Mouse (Mus musculus) MEL (cell line): ENCODE measurements around the gene Dspp. TPM values are rescaled to one million over a fixed set of nuclear protein-coding genes. Genes with fewer than 3 reads are reported as not detected.

ENCODE experiments used
- DNase-seq: peaks from one replicate; pipeline ENCODE4 v3.0.0; 2011; ENCODE audit warnings: low read depth, low spot score
- H3K27ac ChIP-seq: 2 replicates; pipeline ENCODE4 v1.5.1; 2012; ENCODE audit warnings: low read depth, mild to moderate bottlenecking, control low read depth, low read length, moderate library complexity; ENCODE audit not compliant: control insufficient read depth
- H3K27me3 ChIP-seq, 2 experiments: fragments of 150-350 bp in 1 of 2; sonication (generic) in 1 of 2; 2 replicates each; pipeline ENCODE4 v1.6.1; 2012; ENCODE audit warnings: low read length in 2 of 2, mild to moderate bottlenecking in 2 of 2, improper control_type of control experiment in 1 of 2, moderate library complexity in 1 of 2; ENCODE audit not compliant: insufficient read depth in 2 of 2, control insufficient read depth in 1 of 2
- H3K36me3 ChIP-seq, 2 experiments: 2 replicates each; pipeline ENCODE4 v1.6.1; 2012 to 2014; ENCODE audit warnings: low read length in 2 of 2, improper control_type of control experiment in 1 of 2, inconsistent platforms in 1 of 2, mild to moderate bottlenecking in 1 of 2; ENCODE audit not compliant: insufficient read depth in 2 of 2, control insufficient read depth in 1 of 2
- H3K4me1 ChIP-seq, 2 experiments: fragments of 150-350 bp in 1 of 2; sonication (generic) in 1 of 2; 2 replicates each; pipeline ENCODE4 v1.6.1; 2012; ENCODE audit warnings: low read length in 2 of 2, improper control_type of control experiment in 1 of 2, mild to moderate bottlenecking in 1 of 2; ENCODE audit not compliant: insufficient read depth in 2 of 2, control insufficient read depth in 1 of 2
- H3K4me3 ChIP-seq, 2 experiments: fragments of 150-350 bp in 1 of 2; sonication (generic) in 1 of 2; 2 replicates each; pipeline ENCODE4 v1.5.1; 2012; ENCODE audit warnings: low read depth in 2 of 2, low read length in 2 of 2, mild to moderate bottlenecking in 2 of 2, moderate library complexity in 2 of 2, control low read depth in 1 of 2, improper control_type of control experiment in 1 of 2; ENCODE audit not compliant: control insufficient read depth in 1 of 2, insufficient read depth in 1 of 2
- H3K79me2 ChIP-seq: 2 replicates; pipeline ENCODE4 v1.6.1; 2012; ENCODE audit warnings: mild to moderate bottlenecking, low read length, moderate library complexity; ENCODE audit not compliant: control insufficient read depth, poor library complexity, insufficient read depth
- H3K9ac ChIP-seq: 2 replicates; pipeline ENCODE4 v1.6.1; 2012; ENCODE audit warnings: low read depth, mild to moderate bottlenecking, control low read depth, low read length, moderate library complexity; ENCODE audit not compliant: control insufficient read depth, poor library complexity, severe bottlenecking
- H3K9me3 ChIP-seq: fragments of 150-350 bp; sonication (generic); replicated peaks from 2 replicates; pipeline ENCODE4 v1.6.1; 2012; ENCODE audit warnings: mild to moderate bottlenecking, low read length, improper control_type of control experiment, moderate library complexity; ENCODE audit not compliant: insufficient read depth
- BHLHE40 ChIP-seq: IDR thresholded peaks from 2 replicates; pipeline ENCODE4 v1.6.1; 2012; ENCODE audit warnings: low read depth, mild to moderate bottlenecking, inconsistent platforms, low read length, improper control_type of control experiment, borderline replicate concordance
- CHD1 ChIP-seq: IDR thresholded peaks from 2 replicates; pipeline ENCODE4 v1.6.1; 2012; ENCODE audit warnings: low read depth, mild to moderate bottlenecking, inconsistent platforms, low read length, improper control_type of control experiment
- CHD2 ChIP-seq: IDR thresholded peaks from 2 replicates; pipeline ENCODE4 v1.6.1; 2011; ENCODE audit warnings: low read length, improper control_type of control experiment
- CTCF ChIP-seq, 3 experiments: IDR thresholded peaks in 2 of 3; conservative IDR thresholded peaks in 1 of 3; 2 replicates each; pipeline ENCODE4 v1.5.1; 2011 to 2012; ENCODE audit warnings: low read length in 3 of 3, low read depth in 2 of 3, mild to moderate bottlenecking in 2 of 3, improper control_type of control experiment in 1 of 3, inconsistent platforms in 1 of 3, mixed read lengths in 1 of 3, moderate library complexity in 1 of 3; ENCODE audit not compliant: control insufficient read depth in 1 of 3, insufficient read depth in 1 of 3, poor library complexity in 1 of 3, severe bottlenecking in 1 of 3
- ELF1 ChIP-seq: IDR thresholded peaks from 2 replicates; pipeline ENCODE4 v1.6.1; 2014; ENCODE audit warnings: low read depth, mild to moderate bottlenecking, inconsistent platforms, low read length, improper control_type of control experiment, moderate library complexity
- GABPA ChIP-seq: IDR thresholded peaks from 2 replicates; pipeline ENCODE4 v1.6.1; 2012; ENCODE audit warnings: low read depth, mild to moderate bottlenecking, inconsistent platforms, low read length, improper control_type of control experiment, moderate library complexity
- GATA1 ChIP-seq: IDR thresholded peaks from 2 replicates; pipeline ENCODE4 v1.6.1; 2011; ENCODE audit warnings: low read depth, low read length, improper control_type of control experiment
- JUND ChIP-seq: IDR thresholded peaks from 2 replicates; pipeline ENCODE4 v1.6.1; 2011; ENCODE audit warnings: low read depth, mild to moderate bottlenecking, improper control_type of control experiment, low read length
- KAT2A ChIP-seq: conservative IDR thresholded peaks from 2 replicates; pipeline ENCODE4 v1.6.1; 2012; ENCODE audit warnings: low read depth, low read length, improper control_type of control experiment, inconsistent platforms
- MAX ChIP-seq: IDR thresholded peaks from 2 replicates; pipeline ENCODE4 v1.6.1; 2011; ENCODE audit warnings: low read length, improper control_type of control experiment
- MAZ ChIP-seq: IDR thresholded peaks from 2 replicates; pipeline ENCODE4 v1.6.1; 2012; ENCODE audit warnings: low read depth, mild to moderate bottlenecking, inconsistent platforms, low read length, improper control_type of control experiment
- MEF2A ChIP-seq: IDR thresholded peaks from 2 replicates; pipeline ENCODE4 v1.6.1; 2014; ENCODE audit warnings: low read depth, mild to moderate bottlenecking, inconsistent platforms, low read length, improper control_type of control experiment; ENCODE audit not compliant: poor library complexity, insufficient replicate concordance, severe bottlenecking; ENCODE audit errors: extremely low read depth
- MXI1 ChIP-seq: IDR thresholded peaks from 2 replicates; pipeline ENCODE4 v1.6.1; 2011; ENCODE audit warnings: mild to moderate bottlenecking, low read depth, low read length, improper control_type of control experiment
- MYC ChIP-seq: IDR thresholded peaks from 2 replicates; pipeline ENCODE4 v1.6.1; 2011; ENCODE audit warnings: low read depth, mild to moderate bottlenecking, low read length, improper control_type of control experiment, moderate library complexity
- NRF1 ChIP-seq: IDR thresholded peaks from 2 replicates; pipeline ENCODE4 v1.6.1; 2014; ENCODE audit warnings: low read depth, mild to moderate bottlenecking, inconsistent platforms, low read length, improper control_type of control experiment, moderate library complexity; ENCODE audit not compliant: poor library complexity, insufficient read depth, severe bottlenecking
- POLR2AphosphoS2 ChIP-seq: IDR thresholded peaks from 2 replicates; pipeline ENCODE4 v1.6.1; 2011; ENCODE audit warnings: low read length, improper control_type of control experiment
- POLR2AphosphoS5 ChIP-seq: IDR thresholded peaks from 2 replicates; pipeline ENCODE4 v1.6.1; 2012; ENCODE audit warnings: low read depth, borderline replicate concordance, mild to moderate bottlenecking, inconsistent platforms, low read length, moderate library complexity, mixed read lengths
- RAD21 ChIP-seq: IDR thresholded peaks from 2 replicates; pipeline ENCODE4 v1.6.1; 2011; ENCODE audit warnings: mild to moderate bottlenecking, low read depth, low read length, improper control_type of control experiment
- SIN3A ChIP-seq: IDR thresholded peaks from 2 replicates; pipeline ENCODE4 v1.6.1; 2012; ENCODE audit warnings: low read length, improper control_type of control experiment, inconsistent platforms
- TAL1 ChIP-seq: IDR thresholded peaks from 2 replicates; pipeline ENCODE4 v1.6.1; 2012; ENCODE audit warnings: mild to moderate bottlenecking, inconsistent platforms, low read length, moderate library complexity, mixed read lengths
- TBP ChIP-seq: IDR thresholded peaks from 2 replicates; pipeline ENCODE4 v1.8.0; 2011; ENCODE audit warnings: low read depth, low read length, improper control_type of control experiment
- TCF12 ChIP-seq: IDR thresholded peaks from 2 replicates; pipeline ENCODE4 v1.6.1; 2014; ENCODE audit warnings: low read depth, mild to moderate bottlenecking, inconsistent platforms, low read length, improper control_type of control experiment, moderate library complexity
- ZKSCAN1 ChIP-seq: IDR thresholded peaks from 2 replicates; pipeline ENCODE4 v1.6.1; 2012; ENCODE audit warnings: low read depth, mild to moderate bottlenecking, inconsistent platforms, low read length, improper control_type of control experiment, moderate library complexity
- ZNF384 ChIP-seq: IDR thresholded peaks from 2 replicates; pipeline ENCODE4 v1.6.1; 2012; ENCODE audit warnings: low read depth, mild to moderate bottlenecking, inconsistent platforms, low read length, improper control_type of control experiment
- polyA plus RNA-seq, 2 experiments: library from polyadenylated mRNA; stranded (reverse) in 1 of 2; unstranded in 1 of 2; fragments of >175 nt in 1 of 2; fragments of >200 nt in 1 of 2; gene quantifications; 2 replicates each; pipeline versions ENCODE4 v1.2.1 to v1.2.4; 2012; ENCODE audit warnings: low replicate concordance in 2 of 2, low read depth in 1 of 2; ENCODE audit not compliant: insufficient read length in 2 of 2, insufficient read depth in 1 of 2, missing spikeins in 1 of 2
- total RNA-seq: library from RNA; depleted of rRNA; stranded (reverse); fragments of 300-350 nt; gene quantifications from 2 replicates; pipeline ENCODE4 v1.2.3, GENCODE M21; 2012

Dspp gene
- total and polyA plus RNA-seq, 3 experiments, result not detected

GRCm38 (mm10) chr5:104183743-104184142, 13.2 kb downstream of the Dspp start:
- H3K79me2 ChIP-seq, result no peaks in the 10 kb centered on the region
- TF ChIP-seq MYC (no peak), POLR2AphosphoS2 (no peak), JUND (no peak), POLR2AphosphoS5 (no peak), ZNF384 (no peak), ELF1 (no peak), ZKSCAN1 (no peak), RAD21 (no peak), TAL1 (no peak), BHLHE40 (no peak)
- no peaks in the 10 kb centered on the region for H3K27me3 ChIP-seq
- no peaks in the 10 kb centered on the region for H3K9me3 ChIP-seq
- H3K36me3 ChIP-seq, result no peaks in the 10 kb centered on the region
- no peak overlapping the region for H3K4me3 ChIP-seq
- DNase-seq, result no peak
- no peak overlapping the region for H3K27ac ChIP-seq
- H3K4me1 ChIP-seq, result no peaks in the 10 kb centered on the region
- no peak overlapping the region for H3K9ac ChIP-seq

DNA sequence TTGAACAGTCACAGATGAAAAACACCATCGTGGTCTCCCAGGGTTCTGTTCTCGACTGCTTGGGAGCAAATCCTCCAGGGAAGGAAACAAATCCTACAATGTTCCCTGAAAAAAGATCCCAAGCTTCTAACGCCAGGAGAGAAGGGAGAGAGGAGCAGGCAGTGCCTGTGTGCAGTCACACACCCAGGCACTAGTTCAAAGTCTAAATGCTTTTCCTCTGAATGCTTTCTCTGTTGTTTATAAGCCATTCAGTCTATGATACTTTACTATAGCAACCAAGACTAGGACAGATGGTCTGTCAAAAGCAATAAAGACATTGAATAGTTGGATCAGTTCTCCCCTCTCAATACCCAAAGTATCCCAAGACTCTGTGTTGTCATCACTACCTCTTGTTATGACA, 16.8 kb downstream of the Dspp start:
- TF ChIP-seq TCF12 (no peak), SIN3A (no peak), POLR2AphosphoS2 (no peak)
- Histone ChIP-seq H3K9me3 (no peaks in the 10 kb centered on the region), H3K27me3 (no peaks in the 10 kb centered on the region), H3K9ac (no peak overlapping the region), H3K4me1 (no peaks in the 10 kb centered on the region), H3K79me2 (no peaks in the 10 kb centered on the region), H3K4me3 (no peak overlapping the region), H3K36me3 (no peaks in the 10 kb centered on the region), H3K27ac (no peak overlapping the region)
- no peak for DNase-seq

DNA sequence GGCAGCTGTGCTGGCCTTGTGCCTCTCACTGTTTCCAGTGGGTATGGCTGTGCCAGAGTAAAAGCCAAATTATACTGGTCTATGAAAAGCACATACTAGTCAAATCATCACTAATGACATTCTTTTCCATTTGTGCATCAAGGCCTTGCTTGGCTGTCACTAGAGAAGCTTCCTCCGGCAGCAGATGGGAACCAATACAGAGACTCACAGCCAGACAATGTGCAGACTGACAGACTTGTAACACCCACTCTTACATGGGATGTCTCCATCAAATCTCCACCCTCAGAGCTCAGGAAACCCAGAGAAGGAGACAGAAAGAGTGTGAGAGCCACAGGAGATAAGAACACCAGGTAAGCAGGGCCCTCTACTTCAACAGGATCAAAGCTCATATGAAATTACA, 24.6 kb downstream of the Dspp start:
- TF ChIP-seq CTCF (IDR thresholded peaks at IDR 0.05 in 2 of 3, conservative IDR thresholded peaks at IDR 0.05 in 1 of 3; ENCODE audit: control insufficient read depth in 1 of 3, insufficient read depth in 1 of 3, low read depth in 2 of 3, low read length in 3 of 3, poor library complexity in 1 of 3, severe bottlenecking in 1 of 3) (no peak), NRF1 (no peak), CHD2 (no peak), MAX (no peak), GATA1 (no peak), CHD1 (no peak), GABPA (no peak), MEF2A (no peak), MAZ (no peak), TBP (no peak), KAT2A (no peak), MXI1 (no peak)
- TF ChIP-seq, all 39 proteins: peak for 0
- H3K9me3 ChIP-seq, result no peaks in the 10 kb centered on the region
- H3K27me3 ChIP-seq, result no peaks in the 10 kb centered on the region
- no peak overlapping the region for H3K9ac ChIP-seq
- H3K4me3 ChIP-seq, result no peak overlapping the region
- no peaks in the 10 kb centered on the region for H3K4me1 ChIP-seq
- DNase-seq, result no peak
- no peaks in the 10 kb centered on the region for H3K79me2 ChIP-seq
- H3K27ac ChIP-seq, result no peak overlapping the region
- H3K36me3 ChIP-seq, result no peaks in the 10 kb centered on the region
